Mouse (Mus musculus) kidney, adult 11 months (tissue): Measurements from ENCODE around the gene Lad1.

ENCODE experiments used
- DNase-seq: peaks from one replicate; pipeline ENCODE4 v3.0.0; 2022

Lad1 gene

GRCm38 (mm10) chr1:135847139-135847562 lies 28.8 kb downstream of the Lad1 start:
- no peak for DNase-seq

DNA sequence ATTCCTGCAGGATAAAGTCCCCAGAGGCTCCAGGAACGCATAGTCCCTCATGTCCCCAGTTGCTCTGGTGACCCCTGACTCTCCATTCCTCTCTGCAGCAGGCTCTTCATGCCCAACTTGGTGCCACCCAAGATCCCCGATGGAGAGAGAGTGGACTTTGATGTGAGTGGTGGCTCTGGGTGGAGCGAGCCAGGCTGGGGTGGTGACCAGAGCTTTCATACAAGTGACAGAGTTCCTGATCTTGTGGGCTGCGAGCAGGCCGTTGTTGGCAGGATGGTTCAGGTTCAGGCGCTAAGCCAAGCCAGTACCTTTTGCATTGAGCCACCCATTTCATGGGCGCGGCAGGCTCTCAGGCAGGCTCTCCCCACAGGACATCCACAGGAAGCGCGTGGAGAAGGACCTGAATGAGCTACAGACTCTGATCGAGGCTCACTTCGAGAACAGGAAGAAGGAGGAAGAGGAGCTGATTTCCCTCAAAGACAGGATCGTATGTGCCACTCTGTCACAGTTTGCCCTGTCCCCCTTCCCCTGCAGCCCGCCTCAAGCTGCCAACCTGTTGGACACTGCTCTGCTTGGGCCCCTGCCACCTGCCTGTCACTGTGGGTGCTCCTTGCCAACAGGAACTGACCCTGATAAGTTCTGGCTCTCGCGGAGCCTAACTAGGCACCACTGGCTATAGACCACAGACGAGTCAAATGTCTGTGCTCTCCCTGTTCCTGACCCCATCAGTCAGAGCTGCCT lies 29.4 kb downstream of the Lad1 start:
- no peak for DNase-seq

- DNase-seq, result no peak
Observed at GRCm38 (mm10) chr1:135850722-135851512, 32.5 kb downstream of the Lad1 start.

DNA sequence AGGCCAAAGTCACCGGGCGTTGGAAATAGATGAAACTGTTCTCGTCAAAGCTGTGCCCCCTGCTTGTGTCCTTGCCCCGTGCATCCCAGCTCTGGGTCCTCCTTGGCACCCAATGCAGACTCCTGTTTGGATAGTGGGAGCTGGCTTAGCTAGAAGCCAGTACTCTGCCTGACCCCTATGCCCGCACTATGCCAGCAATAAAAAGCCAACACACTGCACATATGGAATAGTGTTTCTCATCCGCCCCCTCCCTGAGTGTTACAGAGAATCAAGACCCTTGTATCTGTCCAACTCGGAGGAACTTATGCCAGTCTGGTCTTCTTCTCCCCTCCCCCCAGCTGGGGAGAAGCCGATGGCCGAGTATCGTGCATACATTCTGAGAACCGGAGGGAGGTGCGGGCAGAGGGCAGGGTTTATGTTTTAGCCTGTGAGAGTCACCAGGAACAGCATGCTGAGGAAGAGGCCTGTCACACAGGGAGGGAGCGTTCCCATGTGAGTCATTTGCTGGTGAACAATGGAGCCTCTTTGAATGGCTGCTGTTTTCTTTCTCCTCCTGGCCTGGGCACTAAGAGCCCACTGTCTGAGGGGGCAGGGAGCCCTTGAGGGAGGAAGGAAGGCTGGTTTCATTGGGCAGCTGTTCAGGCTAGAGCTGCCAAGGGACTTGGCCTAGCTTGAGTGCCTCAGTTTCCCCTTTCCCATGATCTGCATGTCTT lies 33.8 kb downstream of the Lad1 start:
- no peak for DNase-seq

DNA sequence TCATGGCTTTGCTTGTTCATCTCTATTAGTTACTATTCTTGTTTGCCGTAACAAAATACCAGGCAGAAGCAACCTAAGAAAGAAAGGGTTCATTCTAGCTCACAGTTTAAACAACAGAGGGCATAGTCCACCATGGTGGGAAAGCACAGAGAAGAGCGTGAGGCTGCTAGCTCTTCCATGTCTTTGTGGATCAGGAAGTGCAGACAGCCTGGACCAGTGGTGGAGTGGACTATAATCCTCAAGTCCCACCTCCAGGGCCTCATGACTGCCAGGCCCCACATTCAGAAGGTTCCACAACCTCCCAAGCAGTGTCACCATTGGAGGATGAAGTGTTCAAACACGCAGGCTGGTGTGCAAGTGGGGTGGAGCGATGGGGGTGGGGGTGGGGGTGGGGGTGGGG lies 34.8 kb downstream of the Lad1 start:
- DNase-seq, result no peak

DNA sequence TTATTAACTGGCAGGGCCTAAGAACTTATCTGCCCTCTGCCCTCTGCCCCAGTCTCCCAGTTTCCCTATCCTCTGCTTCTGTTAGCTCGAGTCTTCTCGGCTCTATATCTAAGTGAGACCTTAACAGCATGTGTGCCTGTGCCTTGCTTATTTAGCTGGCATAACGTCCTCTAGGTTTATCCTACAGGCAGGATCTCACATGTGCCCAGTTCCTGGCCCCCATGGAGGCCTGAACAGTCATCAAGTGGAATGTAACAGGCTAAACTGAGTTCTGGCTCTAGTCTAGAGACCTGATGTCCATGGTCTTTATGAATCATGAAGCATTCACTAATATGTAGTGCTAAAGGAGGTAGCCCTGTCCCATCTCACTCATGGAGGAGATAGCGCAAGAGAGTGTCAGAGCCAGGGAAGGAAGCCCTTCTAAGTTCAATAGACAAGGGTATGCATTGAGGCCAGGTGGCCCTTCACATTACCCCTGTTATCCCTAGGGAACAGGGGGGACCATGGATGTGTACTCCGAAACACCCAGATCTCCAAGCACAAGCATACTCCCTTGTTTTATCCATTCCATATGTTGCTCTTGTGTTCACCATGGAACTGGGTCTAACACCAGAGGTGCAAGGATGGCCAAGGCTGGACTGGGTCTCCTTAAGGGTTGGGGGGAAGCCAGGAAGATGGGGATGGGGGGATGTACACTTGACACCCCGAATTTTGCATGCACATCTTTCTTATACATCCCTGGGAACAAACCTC lies 36.4 kb downstream of the Lad1 start:
- no peak for DNase-seq

- no peak for DNase-seq
Observed at GRCm38 (mm10) chr1:135855344-135855687, 36.9 kb downstream of the Lad1 start.

DNA sequence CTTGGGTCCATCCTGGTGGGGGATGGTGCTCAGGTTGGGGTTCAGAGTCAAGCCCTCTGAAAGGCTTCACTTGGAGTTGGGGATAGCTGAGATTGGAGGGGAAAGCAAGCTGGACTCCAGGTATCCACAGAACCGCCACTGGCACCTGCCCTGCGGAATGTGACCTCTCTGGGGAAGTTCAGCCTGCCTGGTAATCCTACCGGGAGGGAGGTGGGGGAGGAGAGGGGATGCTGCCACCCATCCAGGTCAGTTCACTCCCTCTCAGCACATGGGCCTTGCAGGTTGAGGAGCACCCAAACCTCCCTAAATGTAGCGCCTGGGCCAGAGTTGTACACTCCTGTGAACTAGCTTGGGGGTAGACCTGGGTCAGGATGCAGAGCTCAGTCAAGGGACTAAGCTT lies 37.7 kb downstream of the Lad1 start:
- no peak for DNase-seq

DNA sequence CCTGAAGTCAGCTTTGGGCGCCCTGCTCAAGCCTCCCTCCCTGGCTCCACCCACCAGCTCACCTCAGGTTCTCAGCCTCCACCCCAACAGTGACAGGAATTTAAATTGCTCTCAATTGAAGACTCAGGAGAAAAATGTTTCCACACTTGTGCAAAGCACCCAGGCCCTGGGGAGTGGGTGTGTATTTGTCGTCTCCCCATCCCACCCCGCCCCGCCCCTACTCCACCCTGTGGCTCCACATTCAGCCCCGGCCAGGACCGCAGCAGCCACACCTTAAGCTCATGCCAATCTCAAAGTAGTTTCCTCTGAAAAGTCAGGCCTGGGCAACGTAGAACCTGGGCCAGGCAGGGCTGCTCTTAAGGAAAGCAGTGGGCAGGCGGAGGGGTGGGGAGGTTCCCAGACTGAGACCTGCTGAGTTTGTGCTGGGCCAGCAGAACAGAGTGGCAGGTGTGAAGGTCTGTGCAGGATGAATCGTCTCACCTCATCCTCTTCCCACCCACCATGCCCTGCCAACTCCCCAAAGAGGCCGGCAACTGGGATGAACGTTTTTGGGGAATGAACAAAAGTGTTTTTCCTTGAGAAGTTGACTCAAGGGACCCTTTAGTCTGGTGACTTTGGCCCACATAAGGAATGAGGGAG lies 38.9 kb downstream of the Lad1 start:
- DNase-seq, result no peak

DNA sequence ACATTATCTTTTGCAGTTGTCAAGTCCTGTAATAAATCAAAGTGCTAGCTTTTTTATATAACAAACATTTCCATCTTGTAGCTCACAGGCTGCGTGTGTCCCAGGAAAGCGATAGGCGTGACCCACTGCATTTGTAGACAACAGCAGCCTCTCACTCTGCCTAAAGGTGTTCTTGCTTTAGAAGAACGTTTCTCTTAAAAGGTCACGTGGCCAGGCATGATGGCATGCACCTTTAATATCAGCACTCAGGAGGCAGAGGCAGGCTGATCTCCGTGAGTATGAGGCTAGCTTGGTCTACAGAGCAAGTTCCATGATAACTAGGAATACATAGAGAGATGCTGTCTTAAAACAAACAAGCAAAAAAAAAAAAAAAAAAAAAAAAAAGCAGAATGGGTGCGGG lies 40.1 kb downstream of the Lad1 start:
- no peak for DNase-seq

- DNase-seq, result no peak
Observed at GRCm38 (mm10) chr1:135861091-135861490, 42.7 kb downstream of the Lad1 start.

DNA sequence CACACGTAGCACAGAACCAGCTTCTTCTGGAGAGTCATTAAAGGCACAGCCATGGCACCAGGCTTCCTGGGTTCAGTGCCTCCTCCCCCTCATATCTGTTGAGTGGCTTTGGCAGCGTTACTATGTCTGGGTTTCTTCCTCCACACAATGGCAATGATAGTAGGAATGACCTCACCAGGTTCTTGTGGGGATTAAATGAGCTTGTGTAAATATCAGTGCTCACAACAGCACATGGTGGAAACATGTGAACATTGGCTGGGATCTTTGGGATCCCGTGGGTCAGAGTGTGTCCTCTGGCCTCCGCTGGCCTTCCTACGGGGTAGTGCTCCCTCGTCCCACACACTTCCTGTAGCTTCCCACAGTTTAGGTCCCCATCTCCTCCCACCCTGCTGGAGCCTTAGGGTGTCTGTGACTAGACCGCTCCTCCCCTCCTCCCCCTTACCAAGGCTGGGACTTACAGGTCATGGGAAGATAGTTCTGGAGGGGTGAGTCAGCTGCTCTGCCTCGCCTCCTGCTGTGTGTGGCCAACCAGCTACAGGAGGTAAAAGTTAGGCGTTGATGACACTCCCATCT lies 43.7 kb downstream of the Lad1 start:
- no peak for DNase-seq

- DNase-seq, result no peak
Observed at GRCm38 (mm10) chr1:135862561-135862960, 44.2 kb downstream of the Lad1 start.

GRCm38 (mm10) chr1:135863786-135864335 lies 45.5 kb downstream of the Lad1 start:
- DNase-seq, result no peak

DNA sequence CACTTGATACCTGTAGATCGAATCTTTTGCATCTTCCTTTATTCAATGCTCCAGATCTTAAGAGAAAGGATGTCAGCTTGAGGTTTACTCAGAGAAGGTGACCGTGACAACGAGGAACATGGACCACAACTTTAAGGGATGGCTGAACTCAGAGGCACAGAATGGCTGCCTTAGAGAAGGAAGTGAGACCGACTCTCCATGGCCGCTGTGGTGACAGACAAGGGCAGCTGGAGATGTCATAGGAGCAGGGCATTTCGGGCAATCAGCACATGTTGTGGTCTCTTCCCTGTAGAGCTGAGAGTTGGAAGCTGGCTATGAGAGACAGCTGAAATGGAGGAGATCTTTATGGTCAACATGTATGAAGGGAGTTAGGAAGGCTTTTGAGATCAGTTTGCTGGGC lies 46.4 kb downstream of the Lad1 start:
- DNase-seq, result no peak

- peak; percentile 41 for DNase-seq
Observed at GRCm38 (mm10) chr1:135865518-135866194, 47.3 kb downstream of the Lad1 start.

DNA sequence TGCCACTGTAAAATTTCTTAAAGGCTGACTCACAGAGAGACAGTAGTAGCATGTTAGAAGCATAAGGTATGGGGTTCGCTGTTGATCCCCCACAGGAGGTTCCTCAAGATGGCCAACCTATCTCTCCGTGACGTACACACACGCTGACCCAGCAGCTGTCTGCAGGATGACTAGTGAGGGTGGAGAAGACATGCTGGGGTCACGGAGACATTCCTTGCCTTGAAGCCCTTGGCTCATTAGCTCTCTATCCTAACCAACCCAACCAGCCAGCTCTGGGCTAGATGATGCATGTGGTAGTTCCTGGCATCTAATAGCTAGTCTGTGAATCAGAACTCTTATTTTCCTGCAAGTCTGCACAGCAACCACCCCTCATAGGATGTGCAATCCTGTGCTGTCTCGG lies 50.2 kb downstream of the Lad1 start:
- no peak for DNase-seq

DNA sequence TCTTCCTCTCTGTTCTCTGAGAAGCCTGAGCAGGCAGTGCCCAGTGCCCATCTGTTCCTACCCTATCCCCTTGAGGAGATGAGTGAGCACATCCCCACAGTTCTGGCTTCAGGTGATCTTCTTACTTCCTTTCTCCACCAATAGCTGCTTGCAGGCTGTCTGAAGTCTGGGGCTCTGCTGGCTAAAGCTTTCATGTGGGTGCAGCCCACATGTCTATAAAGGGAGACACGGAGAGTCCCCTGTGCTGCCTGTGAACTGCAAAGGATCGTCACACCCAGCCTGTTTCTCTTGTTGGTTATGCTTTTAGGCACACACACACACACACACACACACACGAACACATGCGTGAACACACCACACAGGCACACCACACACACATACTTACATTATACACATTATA lies 54.6 kb downstream of the Lad1 start:
- no peak for DNase-seq

GRCm38 (mm10) chr1:135877248-135877647 lies 58.9 kb downstream of the Lad1 start:
- no peak for DNase-seq

DNA sequence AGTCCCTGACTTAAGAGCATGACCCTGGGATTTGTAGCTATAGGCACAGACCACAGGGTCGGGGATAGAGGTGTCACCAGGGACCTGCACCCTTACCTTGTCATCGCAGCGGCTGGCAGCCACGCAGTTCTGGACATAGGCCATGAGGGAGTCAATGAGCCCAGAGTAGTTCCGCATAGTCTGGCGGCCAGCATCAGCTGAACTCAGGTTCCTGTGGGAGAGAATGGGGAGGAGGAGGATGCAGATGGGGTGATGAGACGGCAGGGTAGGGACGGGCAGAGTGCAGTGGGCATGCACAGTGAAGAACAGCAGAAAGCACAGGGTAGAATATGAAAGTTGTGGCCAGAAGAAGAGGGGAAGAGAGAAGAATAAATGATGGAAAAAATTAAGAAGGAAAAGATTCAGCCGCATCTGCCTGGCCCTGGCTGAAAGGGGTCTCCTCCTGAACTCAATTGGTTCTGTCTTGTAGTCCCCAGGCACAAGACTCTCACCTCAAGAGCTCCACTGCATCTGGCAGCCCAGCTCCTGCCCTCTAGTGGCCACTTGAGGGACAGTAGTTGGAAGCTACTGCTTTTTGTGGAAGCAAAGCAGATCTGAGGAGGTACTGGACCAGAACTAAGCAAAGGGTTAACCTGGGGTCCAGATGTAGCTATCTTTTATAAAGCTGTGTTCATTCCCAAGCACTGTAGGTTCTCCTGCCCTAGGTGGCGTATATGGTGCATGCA lies 64.1 kb downstream of the Lad1 start:
- DNase-seq, result peak; percentile 15
